Mouse (Mus musculus) cerebellum, adult 2 months (tissue): ENCODE data around the gene Ago4. TPM values are rescaled to one million over a fixed set of nuclear protein-coding genes. Genes with fewer than 3 reads are reported as not detected.

Source experiments
- DNase-seq, 2 experiments: peaks; one replicate each; pipeline ENCODE4 v3.0.0; 2021
- H3K27ac ChIP-seq: fragments of 200-500 bp; 2 replicates; pipeline ENCODE4 v1.5.1; 2012; ENCODE audit warnings: low read length, control low read depth, inconsistent platforms; ENCODE audit not compliant: insufficient read depth
- H3K27me3 ChIP-seq: fragments of 200-500 bp; 2 replicates; pipeline ENCODE4 v1.6.1; 2012; ENCODE audit warnings: inconsistent platforms, mild to moderate bottlenecking, low read length, moderate library complexity; ENCODE audit not compliant: control insufficient read depth, insufficient read depth
- H3K4me1 ChIP-seq: fragments of 200-500 bp; 2 replicates; pipeline ENCODE4 v1.6.1; 2011; ENCODE audit warnings: low read length; ENCODE audit not compliant: control insufficient read depth, insufficient read depth
- H3K4me3 ChIP-seq: fragments of 200-500 bp; replicated peaks from 2 replicates; pipeline ENCODE3; 2011; ENCODE audit warnings: mild to moderate bottlenecking, low read depth, low read length, control low read depth; ENCODE audit not compliant: insufficient read depth
- CTCF ChIP-seq: fragments of 200-500 bp; IDR thresholded peaks from 2 replicates; pipeline ENCODE4 v1.5.1; 2011; ENCODE audit warnings: low read depth, mild to moderate bottlenecking, control low read depth, low read length, moderate library complexity, borderline replicate concordance; ENCODE audit not compliant: insufficient read depth
- POLR2A ChIP-seq: fragments of 200-500 bp; IDR thresholded peaks from 2 replicates; pipeline ENCODE4 v1.6.1; 2011; ENCODE audit warnings: low read length, control low read depth, borderline replicate concordance; ENCODE audit not compliant: insufficient read depth
- WGBS: fragments of 180-500 bp; shearing (Covaris S2); methylation state at CpG from one replicate; pipeline ENCODE4 v1.1.7; 2018; 5-methylcytosine and 5-hydroxymethylcytosine counted together
- polyA plus RNA-seq: library from polyadenylated mRNA; depleted of rRNA; stranded (reverse); fragments of >200 nt; gene quantifications from 2 replicates; pipeline ENCODE4 v1.2.3, GENCODE M21; 2012

The Ago4 gene
- polyA plus RNA-seq, 1 experiment: 4.9 TPM

DNA sequence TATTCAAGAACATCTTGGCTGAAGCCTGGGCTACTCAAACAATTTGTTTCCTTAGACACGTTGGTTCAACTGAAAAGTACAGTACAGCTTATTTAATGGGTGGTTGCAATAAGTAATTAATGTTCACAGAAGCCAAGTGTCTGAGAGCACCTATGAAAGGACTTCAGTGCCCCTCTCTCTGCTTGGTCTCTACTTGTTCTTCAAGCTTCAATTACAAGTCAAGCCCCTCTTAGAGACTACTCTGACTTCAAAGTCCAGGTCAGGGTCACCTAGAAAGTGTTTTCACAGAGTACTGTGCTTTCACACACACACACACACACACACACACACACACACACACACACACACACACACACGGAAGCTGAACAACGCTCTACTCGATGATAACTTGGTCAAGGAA, 39.9 kb downstream of the Ago4 start:
- DNase-seq: no peak
- H3K27me3 ChIP-seq: no peaks in the 10 kb centered on the region
- H3K27ac ChIP-seq: no peak overlapping the region
- 87% methylated on average over 4 of the region's 4 CpGs for WGBS
- no peak overlapping the region for H3K4me3 ChIP-seq
- TF ChIP-seq POLR2A (no peak), CTCF (no peak)
- no peaks in the 10 kb centered on the region for H3K4me1 ChIP-seq

DNA sequence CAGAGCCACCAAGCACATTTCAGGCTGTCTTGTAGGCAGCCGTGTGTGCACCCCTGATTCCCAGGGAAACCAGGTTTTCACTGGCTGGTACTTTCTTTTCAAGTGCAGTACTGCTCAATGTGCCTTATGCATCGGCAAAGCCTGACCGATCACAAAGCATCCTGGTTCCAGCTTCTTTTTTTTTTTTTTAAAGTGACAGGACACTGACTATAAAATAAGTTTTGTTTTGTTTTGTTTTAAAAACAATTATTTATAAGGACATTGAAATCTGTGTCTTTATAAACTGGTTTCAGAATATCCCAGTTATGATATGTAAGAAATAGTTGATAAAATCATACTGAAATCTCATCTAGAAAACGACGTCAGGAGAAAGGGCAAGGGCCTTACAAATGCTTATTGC, 41.3 kb downstream of the Ago4 start:
- H3K4me1 ChIP-seq: no peaks in the 10 kb centered on the region
- H3K27ac ChIP-seq: no peak overlapping the region
- H3K4me3 ChIP-seq: no peak overlapping the region
- TF ChIP-seq POLR2A: no peak
- no peak for TF ChIP-seq CTCF
- no peak for DNase-seq
- WGBS: 45% methylated on average over 5 of the region's 5 CpGs
- H3K27me3 ChIP-seq: no peaks in the 10 kb centered on the region

DNA sequence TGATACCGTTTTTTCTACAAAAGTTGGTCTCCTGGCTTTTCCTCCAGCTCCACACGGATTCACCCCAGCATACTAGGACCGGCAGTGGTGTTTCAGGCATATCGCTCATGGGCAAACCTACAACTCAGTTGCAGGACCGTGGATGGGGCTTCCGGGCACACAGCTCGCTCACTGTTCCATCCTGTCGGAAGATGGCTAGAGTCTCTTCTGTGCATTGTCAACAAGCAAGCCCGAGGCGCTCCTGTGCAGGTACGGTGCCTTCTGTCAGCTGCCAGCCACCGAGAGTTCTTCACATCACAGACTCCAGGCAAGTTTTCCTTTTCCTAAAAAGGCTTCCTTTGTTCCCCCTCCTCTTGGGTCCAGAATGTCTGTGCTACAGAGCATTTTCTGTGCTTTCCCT, 42.5 kb downstream of the Ago4 start:
- no peak overlapping the region for H3K27ac ChIP-seq
- no peaks in the 10 kb centered on the region for H3K27me3 ChIP-seq
- no peaks in the 10 kb centered on the region for H3K4me1 ChIP-seq
- no peak for DNase-seq
- H3K4me3 ChIP-seq: no peak overlapping the region
- no peak for TF ChIP-seq POLR2A
- TF ChIP-seq CTCF: no peak
- WGBS: 86% methylated on average over 12 of the region's 12 CpGs

- Histone ChIP-seq H3K4me1 (no peaks in the 10 kb centered on the region), H3K4me3 (no peak overlapping the region), H3K27ac (no peak overlapping the region), H3K27me3 (no peaks in the 10 kb centered on the region)
- TF ChIP-seq CTCF (no peak), POLR2A (no peak)
- no peak for DNase-seq
- 92% methylated on average over 5 of the region's 5 CpGs for WGBS
Observed at GRCm38 (mm10) chr4:126489811-126490210, 43.5 kb downstream of the Ago4 start.

- Histone ChIP-seq H3K27me3 (no peaks in the 10 kb centered on the region), H3K4me1 (no peaks in the 10 kb centered on the region), H3K4me3 (no peak overlapping the region), H3K27ac (no peak overlapping the region)
- no peak for DNase-seq
- TF ChIP-seq POLR2A (no peak), CTCF (no peak)
- WGBS: 69% methylated on average over 1 of the region's 1 CpGs
Observed at GRCm38 (mm10) chr4:126486217-126486616, 47.1 kb downstream of the Ago4 start.

DNA sequence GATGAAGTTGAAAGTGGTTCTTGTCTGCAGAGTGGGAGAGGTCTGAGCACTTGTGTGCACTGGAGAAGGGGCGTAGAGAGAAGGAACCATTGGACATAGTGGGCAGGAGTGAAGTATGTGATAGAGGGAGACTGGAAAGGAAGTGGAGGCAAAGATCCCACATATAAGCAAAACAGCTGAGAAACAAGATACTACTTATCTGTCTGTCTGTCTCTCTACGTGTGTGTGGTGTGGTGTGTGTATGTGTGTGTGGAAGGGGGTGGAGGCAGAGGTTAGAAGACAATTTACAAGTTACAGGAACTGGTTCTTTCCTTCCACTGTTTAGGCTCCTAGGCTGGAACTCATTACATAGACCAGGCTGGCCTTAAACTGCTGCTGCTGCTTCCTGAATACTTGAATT, 48.2 kb downstream of the Ago4 start:
- H3K27me3 ChIP-seq: no peaks in the 10 kb centered on the region
- TF ChIP-seq POLR2A: no peak
- TF ChIP-seq CTCF: no peak
- no peaks in the 10 kb centered on the region for H3K4me1 ChIP-seq
- no peak for DNase-seq
- no peak overlapping the region for H3K4me3 ChIP-seq
- H3K27ac ChIP-seq: no peak overlapping the region
- 89% methylated on average over 2 of the region's 2 CpGs for WGBS

- H3K27me3 ChIP-seq: no peaks in the 10 kb centered on the region
- no peak overlapping the region for H3K4me3 ChIP-seq
- no peak overlapping the region for H3K27ac ChIP-seq
- no peaks in the 10 kb centered on the region for H3K4me1 ChIP-seq
- TF ChIP-seq CTCF (no peak), POLR2A (no peak)
- 84% methylated on average over 3 of the region's 3 CpGs for WGBS
- DNase-seq: no peak
Observed at GRCm38 (mm10) chr4:126483874-126484273, 49.4 kb downstream of the Ago4 start.

- no peak overlapping the region for H3K4me3 ChIP-seq
- 80% methylated on average over 12 of the region's 12 CpGs for WGBS
- H3K27ac ChIP-seq: no peak overlapping the region
- no peak for TF ChIP-seq POLR2A
- TF ChIP-seq CTCF: no peak
- H3K27me3 ChIP-seq: no peaks in the 10 kb centered on the region
- no peak for DNase-seq
- H3K4me1 ChIP-seq: no peaks in the 10 kb centered on the region
Observed at GRCm38 (mm10) chr4:126482951-126483350, 50.3 kb downstream of the Ago4 start.

DNA sequence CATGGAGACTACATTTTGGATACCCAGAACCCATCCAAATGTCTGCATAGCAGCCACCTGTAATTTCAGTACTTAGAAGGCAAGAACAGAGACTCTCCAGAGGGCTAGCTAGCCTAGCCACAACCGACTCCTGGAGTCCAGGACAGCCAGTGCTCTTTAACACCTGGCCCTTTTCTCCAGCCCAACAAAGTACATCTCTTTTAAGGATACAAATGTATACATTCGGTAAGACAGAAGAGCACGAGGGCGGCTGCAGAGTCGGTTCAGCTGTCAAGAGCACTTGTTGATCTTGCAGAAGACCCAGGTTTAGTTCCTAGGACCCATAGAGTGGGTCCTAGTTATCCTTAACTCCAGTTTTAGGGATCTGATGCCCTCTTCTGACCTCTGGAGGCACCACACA, 51.8 kb downstream of the Ago4 start:
- no peaks in the 10 kb centered on the region for H3K4me1 ChIP-seq
- no peaks in the 10 kb centered on the region for H3K27me3 ChIP-seq
- TF ChIP-seq CTCF (no peak), POLR2A (no peak)
- no peak overlapping the region for H3K4me3 ChIP-seq
- no peak overlapping the region for H3K27ac ChIP-seq
- DNase-seq: no peak
- 94% methylated on average over 5 of the region's 5 CpGs for WGBS
